Mouse (Mus musculus) forebrain, embryonic 15.5 days (tissue): ENCODE data around the gene Gm20807. TPM values are rescaled to one million over a fixed set of nuclear protein-coding genes. Genes with fewer than 3 reads are reported as not detected.
"Not testable (repeated sequence)": the region's sequence is repeated elsewhere in the genome, so short reads cannot be mapped to it uniquely, and the experiment has no call there.

Experiments
- ATAC-seq: fragments of 200-750 bp; cut with Nextera tagmentation; replicated peaks from 2 replicates; pipeline ENCODE4 v1.8.0; 2017; ENCODE audit warnings: mild to moderate bottlenecking, moderate TSS enrichment, moderate library complexity
- H3K27ac ChIP-seq: fragments of 300-500 bp; sonication (generic); replicated peaks from 2 replicates; pipeline ENCODE4 v1.5.1; 2015; ENCODE audit warnings: mild to moderate bottlenecking, inconsistent platforms
- H3K27me3 ChIP-seq: fragments of 300-500 bp; sonication (generic); 2 replicates; pipeline ENCODE4 v1.6.1; 2015; ENCODE audit warnings: inconsistent platforms
- H3K36me3 ChIP-seq: fragments of 300-500 bp; sonication (generic); 2 replicates; pipeline ENCODE4 v1.6.1; 2015; ENCODE audit warnings: mild to moderate bottlenecking, inconsistent platforms
- H3K4me1 ChIP-seq: fragments of 300-500 bp; sonication (generic); 2 replicates; pipeline ENCODE4 v1.6.1; 2015; ENCODE audit warnings: inconsistent platforms
- H3K4me2 ChIP-seq: fragments of 300-500 bp; sonication (generic); replicated peaks from 2 replicates; pipeline ENCODE4 v1.6.1; 2015; ENCODE audit warnings: mild to moderate bottlenecking, inconsistent platforms
- H3K4me3 ChIP-seq: fragments of 300-500 bp; sonication (generic); 2 replicates; pipeline ENCODE4 v1.5.1; 2015; ENCODE audit warnings: mild to moderate bottlenecking, inconsistent platforms
- H3K9ac ChIP-seq: fragments of 300-500 bp; sonication (generic); replicated peaks from 2 replicates; pipeline ENCODE4 v1.6.1; 2015; ENCODE audit warnings: mild to moderate bottlenecking, inconsistent platforms
- H3K9me3 ChIP-seq: fragments of 300-500 bp; sonication (generic); 2 replicates; pipeline ENCODE4 v1.6.1; 2016; ENCODE audit warnings: inconsistent platforms
- polyA plus RNA-seq: library from polyadenylated mRNA; unstranded; fragments of >200 nt; fragmentation: Nextera tagmentation; extraction: Ambion mirVana; gene quantifications from 2 replicates; pipeline ENCODE4 v1.2.1, GENCODE M21; 2015

The Gm20807 gene
- not detected in 2 replicates for polyA plus RNA-seq

DNA sequence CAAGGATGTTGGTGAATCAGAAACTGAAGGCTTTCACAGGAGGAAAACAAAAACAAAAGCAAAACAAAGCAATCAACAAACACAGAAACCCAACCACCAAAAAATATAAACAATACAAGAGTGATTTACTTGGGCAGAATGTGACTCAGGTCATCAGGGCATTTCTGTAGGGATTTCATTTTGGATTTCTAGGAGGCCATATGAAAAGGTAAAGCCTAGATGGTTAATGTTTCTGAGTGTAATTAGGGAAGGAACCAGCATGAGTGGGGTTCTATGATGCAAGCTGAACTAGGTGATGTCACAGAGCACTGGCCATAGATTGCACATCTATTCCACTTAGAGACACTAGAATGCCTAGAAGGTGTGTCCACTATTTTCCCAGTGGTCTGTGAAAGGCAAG, at the start of gene Gm20807:
TSS of gene Gm20807 (plus strand) at position 301 of the 400 bp plus-strand sequence.
- H3K9ac ChIP-seq, ATAC-seq, H3K36me3 ChIP-seq, H3K4me2 ChIP-seq, H3K9me3 ChIP-seq, H3K4me1 ChIP-seq, H3K4me3 ChIP-seq, H3K27ac ChIP-seq, H3K27me3 ChIP-seq: not testable (repeated sequence)

Other genes starting within 250 kb of the Gm20807 start
- not detected in 2 replicates for gene Gm21891, start 90.6 kb downstream of the Gm20807 start, polyA plus RNA-seq
- not detected in 2 replicates for gene Gm21425, start 119.1 kb downstream of the Gm20807 start, polyA plus RNA-seq
- gene Gm21828, start 181.0 kb downstream of the Gm20807 start, polyA plus RNA-seq, result not detected in 2 replicates
- gene Gm21440, start 209.5 kb downstream of the Gm20807 start, polyA plus RNA-seq, result not detected in 2 replicates
- not detected in 2 replicates for gene Gm21454, start 209.6 kb downstream of the Gm20807 start, polyA plus RNA-seq